Mouse (Mus musculus) erythroblast, embryonic 14.5 days (primary cell): Measurements from ENCODE around the gene Gpd2.

Experiments
- GATA1 ChIP-seq: IDR thresholded peaks from 2 replicates; pipeline ENCODE4 v1.6.1; 2012; ENCODE audit warnings: low read length, inconsistent platforms, mixed read lengths
- TAL1 ChIP-seq: IDR thresholded peaks from 3 replicates; pipeline ENCODE4 v1.6.1; 2012; ENCODE audit warnings: low read length, inconsistent platforms, mixed read lengths

- TF ChIP-seq GATA1 (no peak), TAL1 (no peak)
Measured at GRCm38 (mm10) chr2:57397727-57398126, 160.3 kb downstream of the Gpd2 start.
